Mouse (Mus musculus) right cerebral cortex, postnatal 4 days (tissue): ENCODE data around the gene Aknad1.

Source experiments
- DNase-seq: peaks from one replicate; pipeline ENCODE4 v3.0.0-alpha.2; 2022

Gene Aknad1

DNA sequence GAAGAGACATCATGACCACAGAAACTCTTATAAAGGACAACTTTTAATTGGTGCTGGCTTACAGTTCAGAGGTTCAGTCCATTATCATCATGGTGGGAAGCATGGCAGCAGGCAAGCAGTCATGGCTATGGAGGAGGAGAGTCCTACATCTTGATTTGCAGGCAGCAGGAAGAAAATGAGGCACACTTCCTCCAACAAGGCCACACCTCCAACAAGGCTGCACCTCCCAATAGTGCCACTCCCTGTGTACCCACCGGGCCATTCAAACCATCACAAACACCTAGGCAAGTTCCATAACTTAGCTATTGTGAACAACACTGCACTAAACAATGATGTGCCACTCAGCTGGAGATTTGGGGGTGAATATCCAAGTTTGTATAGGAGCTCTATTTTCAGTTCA, 15.1 kb downstream of the Aknad1 start:
- DNase-seq: no peak

DNA sequence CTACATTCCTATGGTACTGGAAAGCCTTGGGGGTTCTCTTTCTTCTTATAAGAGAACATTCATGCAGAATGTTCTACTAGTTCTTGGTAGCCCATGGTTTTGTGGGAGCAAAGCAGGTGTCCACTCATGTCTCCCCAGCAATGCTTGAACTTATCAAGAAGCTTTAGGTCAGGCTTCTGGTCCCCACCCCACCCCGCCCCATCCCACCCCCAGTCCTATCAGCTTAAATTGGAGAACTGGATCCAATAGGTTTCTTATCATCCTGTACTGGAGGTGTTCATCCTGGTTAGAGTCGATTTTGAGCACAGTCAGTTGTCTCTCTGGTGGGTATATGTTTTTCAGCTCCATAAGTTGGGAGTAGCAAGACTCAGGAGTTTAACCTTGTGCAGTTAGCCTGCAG, 16.1 kb downstream of the Aknad1 start:
- no peak for DNase-seq

DNA sequence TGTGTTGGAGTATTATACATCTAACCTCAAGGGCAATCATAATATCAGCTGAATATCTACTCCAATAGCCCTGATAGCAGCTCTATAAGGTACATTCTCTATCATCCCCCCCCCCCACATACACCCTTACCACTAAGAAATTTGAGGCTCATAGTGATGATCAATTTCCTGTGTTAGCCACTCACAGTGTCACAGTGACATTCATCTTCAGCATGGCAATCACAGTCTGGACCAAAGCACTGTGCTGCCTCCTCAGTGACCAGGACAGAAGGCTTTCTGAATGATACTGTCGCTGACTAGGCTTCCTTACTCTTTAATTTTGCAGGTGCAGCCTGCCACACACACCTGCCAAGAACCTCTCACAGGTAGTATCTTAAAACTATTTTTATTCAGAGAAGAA, 16.7 kb downstream of the Aknad1 start:
- DNase-seq: no peak

DNA sequence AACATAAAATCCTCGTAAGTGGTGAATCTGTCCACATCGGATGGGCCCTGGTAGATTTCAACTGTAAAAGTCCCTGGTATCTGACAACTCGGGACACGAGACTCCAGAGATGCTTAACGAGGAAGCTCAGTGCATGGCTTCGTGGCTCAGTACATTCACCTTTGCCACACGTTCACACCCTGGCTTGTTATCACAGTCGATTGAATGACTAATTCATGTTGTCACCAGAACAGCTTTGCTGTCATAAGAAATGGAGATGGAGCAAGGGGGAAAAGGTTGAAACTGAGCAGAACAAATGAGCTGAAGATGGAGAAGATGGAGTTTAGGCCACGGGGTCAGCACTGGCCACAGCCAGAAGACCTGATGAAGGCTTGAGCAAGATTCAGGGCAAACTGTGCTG, 18.1 kb downstream of the Aknad1 start:
- DNase-seq: no peak

DNA sequence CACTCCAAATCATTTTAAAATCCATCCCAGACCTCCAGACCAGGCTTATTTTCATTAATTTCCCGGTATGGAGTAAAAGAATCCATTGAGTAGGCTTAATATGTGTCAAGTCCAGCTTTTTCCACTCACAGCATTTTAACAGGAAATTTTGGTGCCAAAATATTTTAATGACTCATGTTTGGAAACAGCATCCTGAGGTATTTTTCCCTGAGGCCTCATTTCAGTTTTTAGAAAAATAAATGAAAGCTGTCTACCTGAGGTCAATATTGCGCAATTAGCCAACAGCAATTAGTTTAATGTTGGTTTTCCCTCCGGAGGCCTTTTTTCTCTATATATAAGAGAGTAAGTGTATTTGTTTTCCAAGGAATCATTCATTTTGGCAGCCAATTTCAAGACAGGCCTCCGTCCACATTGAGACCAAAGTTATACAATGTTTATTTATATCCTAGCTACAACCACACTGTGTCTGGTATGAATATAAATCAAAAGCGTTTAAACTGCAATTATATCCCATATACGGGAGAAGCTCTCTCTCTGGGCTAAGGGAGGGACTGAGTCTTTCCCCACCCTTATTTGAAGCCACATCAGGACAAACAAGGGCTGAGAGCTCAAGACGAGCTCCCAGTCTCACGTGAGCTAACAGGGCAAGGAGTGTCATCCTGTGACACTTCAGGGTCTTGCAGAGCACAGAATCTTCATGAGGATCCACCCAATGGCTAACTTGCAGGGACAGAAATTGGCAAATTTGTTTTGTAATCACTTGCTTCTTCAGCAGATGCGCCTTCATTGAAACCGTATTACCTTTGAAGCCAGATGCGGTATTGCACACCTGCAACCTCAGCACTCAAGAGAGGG, 20.3 kb downstream of the Aknad1 start:
- no peak for DNase-seq

DNA sequence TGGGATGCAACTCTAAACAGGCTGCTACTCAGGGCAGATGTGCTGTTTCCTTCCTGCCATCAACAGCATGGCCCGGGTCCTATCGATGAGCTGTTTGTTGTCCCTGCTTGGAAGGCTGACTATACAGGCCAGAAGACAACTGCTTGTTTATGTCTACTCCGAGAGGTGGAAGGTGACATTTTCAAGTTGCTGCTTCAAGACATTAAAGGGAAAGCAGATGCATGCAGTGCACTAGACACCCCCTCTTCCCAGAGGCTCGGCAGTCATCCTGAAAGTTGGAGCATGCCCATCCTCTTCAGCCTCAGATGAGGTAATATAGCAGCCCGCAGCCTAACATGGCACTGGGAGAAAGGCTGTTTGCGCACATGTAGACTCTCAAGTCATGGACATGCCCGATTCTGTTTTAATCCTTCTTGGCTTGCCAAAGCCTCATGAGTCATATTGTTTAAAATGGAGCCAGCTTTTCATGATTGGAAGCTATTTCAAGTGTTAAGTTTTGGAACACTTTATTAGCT, 23.2 kb downstream of the Aknad1 start:
- DNase-seq: no peak

DNA sequence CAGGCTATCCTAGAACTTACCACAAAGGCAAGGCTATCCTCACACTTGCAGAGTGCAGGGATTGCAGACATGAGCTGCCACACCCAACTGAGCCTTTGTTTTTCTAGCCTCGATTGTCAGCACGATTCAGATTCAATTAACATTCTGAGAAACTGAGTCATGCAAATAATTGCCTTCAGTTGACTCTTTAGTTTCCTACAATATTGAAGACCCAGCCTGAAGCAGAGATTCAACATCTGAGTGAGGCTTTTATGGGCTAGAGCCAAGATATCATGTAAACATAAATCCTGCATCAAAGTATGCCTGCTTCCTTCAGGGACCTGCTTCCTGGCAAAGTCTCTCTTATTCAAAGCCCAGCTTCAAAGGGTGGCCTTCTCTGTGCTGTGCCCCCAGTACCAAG, 24.2 kb downstream of the Aknad1 start:
- DNase-seq: no peak

DNA sequence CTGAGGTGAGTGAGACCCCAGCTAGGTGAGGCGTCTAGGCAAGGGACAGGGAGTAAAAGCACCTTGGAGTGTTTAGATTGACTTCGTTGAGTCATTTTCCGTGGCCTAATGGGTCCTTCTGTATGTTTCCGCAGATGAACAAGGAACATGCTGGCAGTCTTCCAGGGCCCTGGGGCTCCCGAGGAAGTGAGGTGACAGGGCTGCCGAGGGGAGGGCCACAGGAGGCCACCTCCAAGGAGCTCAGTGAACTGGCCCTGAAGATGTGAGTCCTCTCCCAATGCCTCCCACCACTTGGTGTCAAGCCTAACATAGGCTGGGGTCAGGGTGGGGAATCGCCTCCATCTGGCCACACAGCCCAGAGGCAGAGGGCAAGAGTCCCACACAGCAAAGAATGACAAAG, 25.5 kb downstream of the Aknad1 start:
- DNase-seq: no peak

DNA sequence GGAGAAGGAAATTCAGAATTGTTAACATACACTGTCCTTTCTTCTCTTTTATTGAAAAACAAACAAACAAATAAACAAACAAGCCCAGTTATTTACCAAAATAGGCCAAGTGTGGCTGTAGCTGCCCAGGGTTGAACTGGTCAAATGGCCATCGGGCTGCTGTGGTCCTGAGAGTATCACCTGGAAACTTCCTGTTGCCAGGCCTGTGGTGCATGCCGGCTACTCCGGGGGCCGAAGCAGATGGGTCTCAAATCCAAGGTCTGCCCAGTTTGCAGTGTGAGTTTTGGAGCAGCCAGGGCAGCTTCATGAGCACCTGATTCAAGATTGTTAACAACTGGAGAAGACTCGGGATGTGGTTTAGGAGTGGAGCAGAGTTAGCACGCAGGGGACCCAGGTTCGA, 26.0 kb downstream of the Aknad1 start:
- DNase-seq: no peak

DNA sequence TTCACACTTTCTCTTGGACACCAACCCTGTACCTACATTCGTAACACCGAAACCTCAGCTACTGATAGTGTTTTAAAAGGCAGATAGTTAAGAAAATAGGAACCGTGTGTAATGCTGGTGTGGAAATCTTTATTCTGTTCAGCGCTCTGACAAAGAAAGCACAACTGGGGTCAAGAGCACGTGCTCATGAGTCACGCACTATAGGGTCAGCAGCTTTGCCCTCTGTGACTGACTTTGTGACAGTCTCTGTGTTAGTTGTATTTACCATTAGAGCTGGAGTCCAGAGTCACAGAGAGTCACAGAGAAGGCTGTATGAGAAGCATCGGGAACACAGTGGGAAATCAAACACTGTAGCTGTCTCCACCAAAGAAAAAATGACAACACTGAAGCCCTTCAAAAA, 27.5 kb downstream of the Aknad1 start:
- DNase-seq: no peak

DNA sequence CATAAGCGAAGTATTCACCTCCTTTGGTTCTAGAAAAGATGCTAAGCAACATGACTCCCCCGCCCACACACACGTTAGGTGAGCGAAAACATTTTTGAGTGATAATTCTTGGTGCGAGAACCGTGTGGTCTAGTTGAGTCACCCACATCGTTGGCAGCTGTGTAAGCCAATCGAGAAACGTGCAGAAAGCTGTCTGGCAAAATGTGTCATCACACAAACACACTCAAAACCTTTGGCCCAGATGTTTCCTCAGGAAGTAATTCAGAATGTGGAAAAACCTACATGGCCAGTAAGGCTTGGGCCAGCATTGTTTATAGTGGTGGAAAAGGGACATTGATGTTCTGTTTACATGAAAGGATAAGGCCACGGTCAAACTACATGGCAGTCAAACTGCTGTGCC, 28.0 kb downstream of the Aknad1 start:
- DNase-seq: no peak

DNA sequence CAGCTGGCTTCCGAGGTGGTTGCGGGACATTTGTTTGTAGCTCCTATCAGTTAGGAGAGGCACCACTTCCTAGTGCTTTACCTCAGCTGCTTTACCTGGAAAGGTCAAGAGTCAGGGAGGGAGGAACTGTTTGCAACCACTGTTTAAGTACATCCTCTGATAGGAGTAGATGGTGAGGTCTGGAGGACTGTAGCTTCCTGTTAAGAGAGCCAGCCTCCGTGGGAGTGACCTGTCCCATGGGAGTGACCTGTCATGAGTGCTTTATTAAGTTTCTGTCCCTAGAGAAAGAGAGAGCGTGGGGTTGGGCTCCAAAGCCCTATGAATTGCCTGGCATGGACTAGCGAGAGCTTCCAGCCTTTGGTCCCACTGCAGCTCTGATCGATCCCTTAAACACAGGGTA, 30.1 kb downstream of the Aknad1 start:
- no peak for DNase-seq

DNA sequence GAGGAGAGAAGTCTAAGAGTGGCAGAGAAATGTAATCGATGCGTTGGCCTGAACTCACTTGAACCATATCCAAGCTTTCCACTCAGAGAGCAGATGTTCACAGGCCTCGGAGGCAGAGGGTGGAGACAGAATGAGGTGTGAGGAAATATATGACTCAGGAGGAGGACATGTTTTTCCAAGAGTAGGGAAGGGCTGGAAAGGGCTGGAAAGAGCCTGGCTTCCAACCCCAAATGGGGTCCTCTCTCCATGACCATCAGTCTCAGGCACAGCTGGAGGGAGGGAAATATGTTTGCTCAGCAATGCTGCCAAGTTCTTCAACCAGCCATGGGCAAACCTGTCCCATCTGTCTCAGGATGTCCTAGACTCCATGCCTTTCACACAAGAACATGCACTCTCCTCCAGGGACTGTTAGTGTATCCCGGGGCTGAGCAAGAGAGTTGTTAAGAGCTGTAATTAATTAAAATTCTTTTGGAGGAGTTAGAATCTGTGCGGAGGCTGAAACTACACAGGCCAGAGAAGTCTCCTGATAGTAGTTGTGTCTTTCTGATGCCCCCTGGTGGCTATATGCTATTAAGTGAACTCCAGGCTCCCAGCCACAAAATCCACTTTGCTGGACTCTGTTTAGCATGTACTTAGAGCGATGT, 31.4 kb downstream of the Aknad1 start:
- DNase-seq: peak; percentile 40

DNA sequence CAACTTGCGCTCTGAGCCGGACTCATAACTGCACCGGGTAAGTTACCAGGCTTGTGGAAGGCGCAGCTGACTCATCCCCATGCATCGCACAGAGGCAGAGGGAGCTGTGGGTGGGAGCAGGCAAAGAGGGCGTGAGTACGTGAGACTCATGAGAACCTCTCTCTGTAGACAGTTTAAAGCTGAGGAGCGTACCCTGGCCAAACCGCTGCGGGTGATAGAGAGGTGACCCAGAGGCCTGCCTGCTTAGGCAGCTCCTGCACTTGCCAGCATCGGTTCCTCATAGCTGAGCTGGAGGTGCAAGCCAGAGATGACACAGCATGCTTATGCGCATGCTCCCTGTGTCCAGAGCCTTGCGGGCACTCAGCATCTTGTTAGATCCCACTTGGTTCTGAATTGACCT, 32.8 kb downstream of the Aknad1 start:
- DNase-seq: no peak

DNA sequence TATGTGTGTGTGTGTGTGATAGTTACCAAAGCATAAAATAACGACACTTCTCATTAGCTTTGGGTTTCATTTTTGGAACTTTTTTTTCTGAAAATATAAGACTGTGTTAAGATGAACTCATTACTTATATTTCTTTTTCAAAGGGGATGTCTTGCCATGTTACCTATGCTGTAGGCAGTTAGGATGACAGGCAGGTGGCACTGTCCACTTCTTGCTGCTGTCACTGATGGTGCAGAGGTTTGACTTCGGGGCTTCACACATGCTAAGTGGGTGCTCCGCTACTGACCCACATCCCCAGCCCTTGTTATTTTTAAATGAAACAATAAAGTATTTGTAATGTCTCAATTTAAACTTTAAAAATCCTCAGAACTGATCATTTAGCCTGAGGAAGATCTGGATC, 33.4 kb downstream of the Aknad1 start:
- no peak for DNase-seq

DNA sequence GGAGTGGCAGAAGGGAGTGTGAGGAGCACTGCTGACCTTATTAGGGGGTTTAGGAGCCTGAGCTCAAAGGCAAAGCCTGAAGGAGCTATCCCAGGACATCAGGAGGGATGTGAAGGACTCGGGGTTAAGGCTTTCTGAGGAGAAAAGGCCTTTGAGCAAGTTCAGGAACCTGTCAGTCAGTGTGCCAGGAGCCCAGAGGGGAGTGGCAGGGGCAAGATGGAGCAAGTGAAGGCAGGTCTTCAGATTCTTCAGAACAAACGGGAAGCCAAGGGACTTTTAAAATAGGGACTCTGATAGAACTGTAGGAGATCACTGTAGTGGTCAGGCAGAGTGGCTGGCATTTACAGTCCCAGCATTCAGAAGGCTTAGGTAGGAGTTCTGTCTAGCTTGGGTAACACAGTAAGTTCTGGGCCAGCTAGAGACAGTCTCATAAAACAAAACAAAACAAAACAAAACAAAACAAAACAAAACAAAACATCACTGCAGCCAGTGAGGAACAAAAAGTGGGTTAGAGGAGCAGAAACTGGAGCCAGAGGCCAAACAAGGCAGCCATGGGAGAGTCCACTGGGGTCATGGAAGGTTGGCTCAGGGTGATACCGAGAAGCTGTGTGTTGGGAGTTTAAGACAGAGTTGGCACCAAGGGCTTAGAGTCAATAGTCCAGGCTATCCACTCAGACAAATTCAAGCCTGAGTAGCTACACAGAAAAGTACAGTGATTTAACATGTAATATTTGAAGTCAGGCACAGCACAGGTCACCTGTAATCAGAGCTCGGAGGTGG, 39.5 kb downstream of the Aknad1 start:
- DNase-seq: no peak

DNA sequence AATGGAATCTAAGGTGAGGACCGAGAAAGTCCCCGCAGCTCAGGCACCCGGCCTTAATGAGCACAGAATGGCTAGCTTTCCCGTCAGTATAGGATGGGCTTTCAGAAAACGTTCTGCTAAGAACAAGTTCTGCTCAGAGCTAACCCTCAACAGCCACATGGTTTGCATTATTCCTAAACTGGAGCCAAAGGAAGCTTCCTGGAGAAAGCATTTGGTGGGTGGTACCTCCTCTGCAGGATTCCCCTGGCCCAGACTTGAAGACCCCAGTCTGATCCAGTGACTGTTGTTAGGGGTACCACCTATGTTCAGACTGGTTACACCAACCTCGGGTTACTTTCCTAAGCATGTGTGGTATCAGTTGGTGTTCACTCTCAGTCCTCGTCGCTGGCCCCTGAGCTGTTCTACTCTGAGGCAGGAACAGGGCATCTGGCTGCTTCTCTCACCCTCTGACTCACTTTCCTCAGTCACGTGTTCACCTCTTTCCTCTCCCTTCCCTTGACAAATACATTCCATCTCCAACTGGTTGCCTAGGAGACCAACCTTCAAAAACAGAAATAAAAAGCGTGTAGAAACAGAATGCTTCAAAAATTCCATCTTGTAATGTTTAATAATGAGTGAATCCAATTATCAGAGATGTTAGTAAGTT, 41.9 kb downstream of the Aknad1 start:
- no peak for DNase-seq

DNA sequence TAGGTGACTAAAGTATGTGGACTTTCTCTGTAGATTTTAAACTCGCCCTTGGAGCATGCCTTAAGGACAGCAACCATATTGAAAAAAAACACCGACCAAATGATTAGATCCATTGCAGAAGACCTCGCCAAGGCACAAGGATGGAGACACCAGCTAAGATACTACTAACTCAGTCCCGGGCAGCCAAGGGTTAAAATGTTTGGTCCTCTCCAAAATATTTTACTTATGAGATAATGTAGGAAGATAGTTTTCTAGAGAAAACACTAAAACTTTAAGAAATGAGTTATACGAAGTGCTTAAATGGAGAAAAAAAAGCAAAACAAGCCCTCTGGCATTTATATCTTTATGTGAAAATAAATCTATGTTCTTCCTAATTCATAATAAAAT, 42.4 kb downstream of the Aknad1 start:
- DNase-seq: no peak

DNA sequence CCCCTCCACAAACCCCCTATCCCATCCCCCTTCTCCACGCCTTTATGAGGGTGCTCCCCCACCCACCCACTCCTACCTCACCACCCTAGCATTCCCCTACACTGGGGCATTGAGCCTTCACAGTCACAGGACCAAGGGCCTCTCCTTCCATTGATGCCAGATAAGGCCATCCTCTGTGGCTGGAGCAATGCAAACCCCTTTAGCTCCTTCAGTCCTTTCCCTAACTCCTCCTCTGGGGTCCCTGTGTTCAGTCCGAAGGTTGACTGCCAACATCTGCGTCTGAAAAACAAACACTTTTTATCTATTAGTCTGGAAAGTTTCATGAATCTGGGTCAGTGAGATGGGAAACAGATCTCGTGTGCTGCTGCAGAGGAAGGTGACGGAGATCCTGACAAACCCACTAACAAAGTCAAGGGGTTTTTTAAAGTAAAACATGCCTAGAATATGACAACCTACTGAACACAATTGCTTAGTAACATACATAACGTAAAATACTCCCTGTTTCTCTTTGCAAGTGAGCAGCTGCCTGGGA, 43.0 kb downstream of the Aknad1 start:
- no peak for DNase-seq

DNA sequence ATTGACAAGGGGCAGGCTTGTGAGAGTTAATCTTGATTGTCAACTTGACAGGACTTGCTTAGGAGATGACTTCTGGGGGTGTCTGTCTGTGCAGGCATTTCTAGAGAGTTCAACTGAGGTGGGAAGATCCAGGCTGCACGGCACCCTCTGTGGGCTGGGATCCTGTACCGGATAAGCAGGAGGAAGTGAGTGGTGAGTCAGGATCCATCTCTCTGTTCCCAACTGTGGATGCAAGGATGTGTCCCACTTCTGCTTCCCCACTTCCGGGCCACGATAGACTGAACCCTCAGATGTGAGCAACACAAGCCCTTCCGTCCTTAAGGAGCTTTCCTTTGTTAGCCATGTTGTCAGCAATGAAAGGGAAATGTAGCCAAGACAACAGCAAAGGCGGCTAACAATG, 47.1 kb downstream of the Aknad1 start:
- DNase-seq: no peak

DNA sequence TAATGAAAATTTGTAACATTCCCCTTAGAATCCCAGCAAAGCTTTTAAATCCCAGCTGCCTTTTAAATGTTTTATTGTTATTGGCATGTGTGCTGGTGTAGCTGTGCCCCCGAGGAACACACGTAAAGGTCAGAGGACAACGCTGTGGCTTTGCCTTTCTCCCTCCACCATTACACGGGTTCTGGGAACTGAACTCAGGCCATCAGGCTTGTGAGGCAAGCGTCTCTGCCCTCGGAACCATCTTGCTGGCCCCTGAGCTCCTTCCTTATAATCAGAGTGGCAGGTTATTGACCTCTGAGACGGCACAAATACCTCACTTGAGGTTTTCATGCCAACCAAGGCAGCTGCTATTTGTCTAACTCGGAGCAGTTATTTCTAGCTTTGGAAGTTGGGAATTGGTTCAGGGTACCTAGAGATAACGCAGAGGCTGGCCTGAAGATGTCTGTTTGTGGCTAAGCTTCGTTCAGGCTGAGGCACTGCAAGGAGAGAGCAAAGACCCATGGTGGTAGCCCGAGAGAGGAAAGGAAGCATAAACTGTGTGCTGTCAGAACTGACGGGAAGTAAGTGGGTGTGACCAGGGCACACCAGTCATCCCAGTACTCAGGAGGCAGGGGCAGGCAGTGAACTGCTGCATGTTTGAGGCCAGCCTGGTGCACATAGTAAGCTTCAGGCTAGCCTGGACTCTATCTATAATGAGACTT, 48.4 kb downstream of the Aknad1 start:
- no peak for DNase-seq

DNA sequence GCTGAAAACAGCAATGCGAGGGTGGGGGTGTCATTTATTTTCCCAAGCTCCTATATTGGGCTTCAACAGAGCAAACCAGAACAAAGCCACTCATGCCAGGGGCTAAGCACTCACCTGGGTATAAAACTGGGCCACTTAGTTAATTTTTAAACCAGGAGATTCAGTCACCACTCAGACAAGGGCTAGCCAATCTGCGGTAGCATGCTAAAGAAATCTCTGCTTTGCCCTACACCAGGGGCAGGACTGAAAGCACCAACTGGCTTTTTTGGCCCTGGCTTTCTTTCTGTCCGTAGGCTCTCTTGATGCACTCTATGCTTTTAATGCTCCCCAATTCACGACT, 49.0 kb downstream of the Aknad1 start:
- no peak for DNase-seq
